Mouse (Mus musculus) forebrain, embryonic 14.5 days (tissue): Measurements from ENCODE around the gene Sp3. TPM values are rescaled to one million over a fixed set of nuclear protein-coding genes. Genes with fewer than 3 reads are reported as not detected.

Experiments used
- ATAC-seq: fragments of 200-750 bp; cut with Nextera tagmentation; 2 replicates; pipeline ENCODE4 v1.8.0; 2017; ENCODE audit warnings: mild to moderate bottlenecking, moderate library complexity
- DNase-seq: peaks from one replicate; pipeline ENCODE4 v3.0.0-alpha.2; 2015; ENCODE audit warnings: low spot score
- H3K27ac ChIP-seq: fragments of 300-500 bp; sonication (generic); 2 replicates; pipeline ENCODE4 v1.5.1; 2014; ENCODE audit warnings: low read depth, mild to moderate bottlenecking, control low read depth, low read length, moderate library complexity
- H3K27me3 ChIP-seq: fragments of 300-500 bp; sonication (generic); replicated peaks from 2 replicates; pipeline ENCODE4 v1.6.1; 2014; ENCODE audit warnings: low read length, control low read depth, mixed read lengths; ENCODE audit not compliant: control insufficient read depth, insufficient read depth
- H3K36me3 ChIP-seq: fragments of 300-500 bp; sonication (generic); 2 replicates; pipeline ENCODE4 v1.6.1; 2014; ENCODE audit warnings: low read length, control low read depth; ENCODE audit not compliant: control insufficient read depth, insufficient read depth
- H3K4me1 ChIP-seq: fragments of 300-500 bp; sonication (generic); 2 replicates; pipeline ENCODE4 v1.6.1; 2014; ENCODE audit warnings: antibody characterized with exemption, low read length, control low read depth; ENCODE audit not compliant: control insufficient read depth, insufficient read depth
- H3K4me2 ChIP-seq: fragments of 300-500 bp; sonication (generic); 2 replicates; pipeline ENCODE4 v1.6.1; 2014; ENCODE audit warnings: mild to moderate bottlenecking, control low read depth, low read length
- H3K4me3 ChIP-seq: fragments of 300-500 bp; sonication (generic); 2 replicates; pipeline ENCODE4 v1.5.1; 2014; ENCODE audit warnings: low read depth, low read length, control low read depth
- H3K9ac ChIP-seq: fragments of 300-500 bp; sonication (generic); 2 replicates; pipeline ENCODE4 v1.6.1; 2014; ENCODE audit warnings: mild to moderate bottlenecking, low read length, control low read depth, moderate library complexity
- H3K9me3 ChIP-seq: fragments of 300-500 bp; sonication (generic); replicated peaks from 2 replicates; pipeline ENCODE4 v1.6.1; 2016; ENCODE audit warnings: low read length, control low read depth, mixed read lengths; ENCODE audit not compliant: control insufficient read depth
- WGBS: fragments of 180-500 bp; shearing (Covaris S2); extraction: QIAGEN DNeasy Blood & Tissue Kit; methylation state at CpG from one replicate; pipeline ENCODE4 v1.1.7; 2014; 5-methylcytosine and 5-hydroxymethylcytosine counted together
- polyA plus RNA-seq: library from polyadenylated mRNA; unstranded; fragments of >200 nt; fragmentation: Nextera tagmentation; extraction: Ambion mirVana; gene quantifications from 2 replicates; pipeline ENCODE4 v1.2.1, GENCODE M21; 2014

Sp3 gene
- polyA plus RNA-seq, 1 experiment from 2014 or later: 61.9 TPM

- DNase-seq (no peak), ATAC-seq (no peak)
- H3K4me3 ChIP-seq: no peak overlapping the region
- H3K4me1 ChIP-seq: peaks cover 10% of the 10 kb centered on the region
- H3K27me3 ChIP-seq: no peaks in the 10 kb centered on the region
- 92% methylated on average over 9 of the region's 9 CpGs for whole genome bisulfite sequencing
- no peak overlapping the region for H3K4me2 ChIP-seq
- 0 out of 2 replicates have a peak, but pooled peaks cover 4% of the 10 kb centered on the region for H3K9me3 ChIP-seq
- no peak overlapping the region for H3K27ac ChIP-seq
- no peak overlapping the region for H3K9ac ChIP-seq
- no peaks in the 10 kb centered on the region for H3K36me3 ChIP-seq
Observed at GRCm38 (mm10) chr2:73007472-73007871, 27.2 kb upstream of the Sp3 start.

- H3K4me2 ChIP-seq: no peak overlapping the region
- H3K9me3 ChIP-seq: no peaks in the 10 kb centered on the region
- DNase-seq (no peak), ATAC-seq (no peak)
- no peak overlapping the region for H3K27ac ChIP-seq
- peaks cover 10% of the 10 kb centered on the region for H3K4me1 ChIP-seq
- no peak overlapping the region for H3K4me3 ChIP-seq
- H3K27me3 ChIP-seq: no peaks in the 10 kb centered on the region
- H3K9ac ChIP-seq: no peak overlapping the region
- H3K36me3 ChIP-seq: no peaks in the 10 kb centered on the region
- WGBS: 59% methylated on average over 3 of the region's 3 CpGs
Observed at GRCm38 (mm10) chr2:73005611-73006515, 25.6 kb upstream of the Sp3 start.

- peak; percentile 83 for ATAC-seq
Observed at GRCm38 (mm10) chr2:73003751-73004717, 23.8 kb upstream of the Sp3 start.

GRCm38 (mm10) chr2:73003049-73003448, 22.8 kb upstream of the Sp3 start:
- no peak overlapping the region for H3K9ac ChIP-seq
- no peak overlapping the region for H3K4me3 ChIP-seq
- ATAC-seq: no peak
- DNase-seq: no peak
- H3K27ac ChIP-seq: no peak overlapping the region
- H3K9me3 ChIP-seq: no peaks in the 10 kb centered on the region
- H3K27me3 ChIP-seq: no peaks in the 10 kb centered on the region
- WGBS: 66% methylated on average over 12 of the region's 12 CpGs
- H3K4me2 ChIP-seq: no peak overlapping the region
- no peaks in the 10 kb centered on the region for H3K36me3 ChIP-seq
- peaks cover 10% of the 10 kb centered on the region for H3K4me1 ChIP-seq

More at GRCm38 (mm10) chr2:73003751-73004717, 23.8 kb upstream of the Sp3 start:
- Histone ChIP-seq H3K4me3 (no peak overlapping the region), H3K36me3 (no peaks in the 10 kb centered on the region), H3K4me2 (peak overlapping the region; percentile 6; the same call in 1 of the 2 replicates), H3K27me3 (no peaks in the 10 kb centered on the region), H3K9ac (no peak overlapping the region), H3K9me3 (no peaks in the 10 kb centered on the region), H3K27ac (peak overlapping the region; percentile 61), H3K4me1 (peaks cover 10% of the 10 kb centered on the region)
- peak; percentile 76 for DNase-seq
- WGBS: 35% methylated on average over 24 of the region's 24 CpGs

GRCm38 (mm10) chr2:73002451-73002850, 22.2 kb upstream of the Sp3 start:
- Histone ChIP-seq H3K27me3 (no peaks in the 10 kb centered on the region), H3K9me3 (no peaks in the 10 kb centered on the region), H3K4me2 (no peak overlapping the region), H3K4me1 (peaks cover 10% of the 10 kb centered on the region), H3K27ac (no peak overlapping the region), H3K9ac (no peak overlapping the region), H3K4me3 (no peak overlapping the region), H3K36me3 (no peaks in the 10 kb centered on the region)
- ATAC-seq: no peak
- no peak for DNase-seq
- WGBS: 89% methylated on average over 6 of the region's 6 CpGs

GRCm38 (mm10) chr2:73001994-73002393, 21.7 kb upstream of the Sp3 start:
- no peak for ATAC-seq
- WGBS: 91% methylated on average over 5 of the region's 5 CpGs

GRCm38 (mm10) chr2:73000194-73000593, 19.9 kb upstream of the Sp3 start:
- Histone ChIP-seq H3K36me3 (no peaks in the 10 kb centered on the region), H3K27me3 (no peaks in the 10 kb centered on the region), H3K4me1 (peaks cover 24% of the 10 kb centered on the region), H3K9ac (no peak overlapping the region), H3K4me3 (no peak overlapping the region), H3K9me3 (no peaks in the 10 kb centered on the region), H3K4me2 (no peak overlapping the region), H3K27ac (no peak overlapping the region)
- ATAC-seq: no peak
- WGBS: 88% methylated on average over 8 of the region's 8 CpGs
- no peak for DNase-seq

More at GRCm38 (mm10) chr2:73001994-73002393, 21.7 kb upstream of the Sp3 start:
- H3K4me2 ChIP-seq: no peak overlapping the region
- DNase-seq: no peak
- H3K27me3 ChIP-seq: no peaks in the 10 kb centered on the region
- no peaks in the 10 kb centered on the region for H3K9me3 ChIP-seq
- H3K9ac ChIP-seq: no peak overlapping the region
- no peak overlapping the region for H3K27ac ChIP-seq
- H3K36me3 ChIP-seq: no peaks in the 10 kb centered on the region
- no peak overlapping the region for H3K4me3 ChIP-seq
- peaks cover 12% of the 10 kb centered on the region for H3K4me1 ChIP-seq

- no peak overlapping the region for H3K4me2 ChIP-seq
- H3K36me3 ChIP-seq: no peaks in the 10 kb centered on the region
- H3K9ac ChIP-seq: no peak overlapping the region
- no peaks in the 10 kb centered on the region for H3K9me3 ChIP-seq
- WGBS: 91% methylated on average over 4 of the region's 4 CpGs
- H3K4me1 ChIP-seq: peaks cover 17% of the 10 kb centered on the region
- ATAC-seq (no peak), DNase-seq (no peak)
- no peak overlapping the region for H3K4me3 ChIP-seq
- no peak overlapping the region for H3K27ac ChIP-seq
- no peaks in the 10 kb centered on the region for H3K27me3 ChIP-seq
Observed at GRCm38 (mm10) chr2:72997586-72997985, 17.3 kb upstream of the Sp3 start.
